Mouse (Mus musculus) MEL (cell line): ENCODE data around the gene Melk. TPM values are rescaled to one million over a fixed set of nuclear protein-coding genes. Genes with fewer than 3 reads are reported as not detected.

ENCODE experiments used
- DNase-seq: peaks from one replicate; pipeline ENCODE4 v3.0.0; 2011; ENCODE audit warnings: low read depth, low spot score
- H3K27ac ChIP-seq: 2 replicates; pipeline ENCODE4 v1.5.1; 2012; ENCODE audit warnings: low read depth, mild to moderate bottlenecking, control low read depth, low read length, moderate library complexity; ENCODE audit not compliant: control insufficient read depth
- H3K27me3 ChIP-seq, 2 experiments: fragments of 150-350 bp in 1 of 2; sonication (generic) in 1 of 2; 2 replicates each; pipeline ENCODE4 v1.6.1; 2012; ENCODE audit warnings: low read length in 2 of 2, mild to moderate bottlenecking in 2 of 2, improper control_type of control experiment in 1 of 2, moderate library complexity in 1 of 2; ENCODE audit not compliant: insufficient read depth in 2 of 2, control insufficient read depth in 1 of 2
- H3K36me3 ChIP-seq, 2 experiments: 2 replicates each; pipeline ENCODE4 v1.6.1; 2012 to 2014; ENCODE audit warnings: low read length in 2 of 2, improper control_type of control experiment in 1 of 2, inconsistent platforms in 1 of 2, mild to moderate bottlenecking in 1 of 2; ENCODE audit not compliant: insufficient read depth in 2 of 2, control insufficient read depth in 1 of 2
- H3K4me1 ChIP-seq, 2 experiments: fragments of 150-350 bp in 1 of 2; sonication (generic) in 1 of 2; 2 replicates each; pipeline ENCODE4 v1.6.1; 2012; ENCODE audit warnings: low read length in 2 of 2, improper control_type of control experiment in 1 of 2, mild to moderate bottlenecking in 1 of 2; ENCODE audit not compliant: insufficient read depth in 2 of 2, control insufficient read depth in 1 of 2
- H3K4me3 ChIP-seq, 2 experiments: fragments of 150-350 bp in 1 of 2; sonication (generic) in 1 of 2; 2 replicates each; pipeline ENCODE4 v1.5.1; 2012; ENCODE audit warnings: low read depth in 2 of 2, low read length in 2 of 2, mild to moderate bottlenecking in 2 of 2, moderate library complexity in 2 of 2, control low read depth in 1 of 2, improper control_type of control experiment in 1 of 2; ENCODE audit not compliant: control insufficient read depth in 1 of 2, insufficient read depth in 1 of 2
- H3K79me2 ChIP-seq: 2 replicates; pipeline ENCODE4 v1.6.1; 2012; ENCODE audit warnings: mild to moderate bottlenecking, low read length, moderate library complexity; ENCODE audit not compliant: control insufficient read depth, poor library complexity, insufficient read depth
- H3K9ac ChIP-seq: 2 replicates; pipeline ENCODE4 v1.6.1; 2012; ENCODE audit warnings: low read depth, mild to moderate bottlenecking, control low read depth, low read length, moderate library complexity; ENCODE audit not compliant: control insufficient read depth, poor library complexity, severe bottlenecking
- H3K9me3 ChIP-seq: fragments of 150-350 bp; sonication (generic); replicated peaks from 2 replicates; pipeline ENCODE4 v1.6.1; 2012; ENCODE audit warnings: mild to moderate bottlenecking, low read length, improper control_type of control experiment, moderate library complexity; ENCODE audit not compliant: insufficient read depth
- E2F4 ChIP-seq: IDR thresholded peaks from 2 replicates; pipeline ENCODE4 v1.6.1; 2011; ENCODE audit warnings: low read depth, low read length, improper control_type of control experiment, borderline replicate concordance
- ELF1 ChIP-seq: IDR thresholded peaks from 2 replicates; pipeline ENCODE4 v1.6.1; 2014; ENCODE audit warnings: low read depth, mild to moderate bottlenecking, inconsistent platforms, low read length, improper control_type of control experiment, moderate library complexity
- EP300 ChIP-seq, 2 experiments: IDR thresholded peaks; 2 replicates each; pipeline ENCODE4 v1.6.1; 2011; ENCODE audit warnings: improper control_type of control experiment in 2 of 2, low read length in 2 of 2, low read depth in 1 of 2, mild to moderate bottlenecking in 1 of 2
- MAZ ChIP-seq: IDR thresholded peaks from 2 replicates; pipeline ENCODE4 v1.6.1; 2012; ENCODE audit warnings: low read depth, mild to moderate bottlenecking, inconsistent platforms, low read length, improper control_type of control experiment
- MEF2A ChIP-seq: IDR thresholded peaks from 2 replicates; pipeline ENCODE4 v1.6.1; 2014; ENCODE audit warnings: low read depth, mild to moderate bottlenecking, inconsistent platforms, low read length, improper control_type of control experiment; ENCODE audit not compliant: poor library complexity, insufficient replicate concordance, severe bottlenecking; ENCODE audit errors: extremely low read depth
- MXI1 ChIP-seq: IDR thresholded peaks from 2 replicates; pipeline ENCODE4 v1.6.1; 2011; ENCODE audit warnings: mild to moderate bottlenecking, low read depth, low read length, improper control_type of control experiment
- MYB ChIP-seq: IDR thresholded peaks from 2 replicates; pipeline ENCODE4 v1.6.1; 2011; ENCODE audit warnings: mild to moderate bottlenecking, low read depth, low read length, improper control_type of control experiment
- NRF1 ChIP-seq: IDR thresholded peaks from 2 replicates; pipeline ENCODE4 v1.6.1; 2014; ENCODE audit warnings: low read depth, mild to moderate bottlenecking, inconsistent platforms, low read length, improper control_type of control experiment, moderate library complexity; ENCODE audit not compliant: poor library complexity, insufficient read depth, severe bottlenecking
- POLR2A ChIP-seq, 2 experiments: IDR thresholded peaks; 2 replicates each; pipeline ENCODE4 v1.6.1; 2011 to 2012; ENCODE audit warnings: low read length in 2 of 2, mild to moderate bottlenecking in 2 of 2, control low read depth in 1 of 2, improper control_type of control experiment in 1 of 2, low read depth in 1 of 2, moderate library complexity in 1 of 2; ENCODE audit not compliant: control insufficient read depth in 1 of 2, insufficient read depth in 1 of 2, poor library complexity in 1 of 2
- POLR2AphosphoS2 ChIP-seq: IDR thresholded peaks from 2 replicates; pipeline ENCODE4 v1.6.1; 2011; ENCODE audit warnings: low read length, improper control_type of control experiment
- POLR2AphosphoS5 ChIP-seq: IDR thresholded peaks from 2 replicates; pipeline ENCODE4 v1.6.1; 2012; ENCODE audit warnings: low read depth, borderline replicate concordance, mild to moderate bottlenecking, inconsistent platforms, low read length, moderate library complexity, mixed read lengths
- RAD21 ChIP-seq: IDR thresholded peaks from 2 replicates; pipeline ENCODE4 v1.6.1; 2011; ENCODE audit warnings: mild to moderate bottlenecking, low read depth, low read length, improper control_type of control experiment
- SIN3A ChIP-seq: IDR thresholded peaks from 2 replicates; pipeline ENCODE4 v1.6.1; 2012; ENCODE audit warnings: low read length, improper control_type of control experiment, inconsistent platforms
- TAL1 ChIP-seq: IDR thresholded peaks from 2 replicates; pipeline ENCODE4 v1.6.1; 2012; ENCODE audit warnings: mild to moderate bottlenecking, inconsistent platforms, low read length, moderate library complexity, mixed read lengths
- TBP ChIP-seq: IDR thresholded peaks from 2 replicates; pipeline ENCODE4 v1.8.0; 2011; ENCODE audit warnings: low read depth, low read length, improper control_type of control experiment
- UBTF ChIP-seq: IDR thresholded peaks from 2 replicates; pipeline ENCODE4 v1.6.1; 2012; ENCODE audit warnings: low read depth, mild to moderate bottlenecking, inconsistent platforms, low read length, improper control_type of control experiment, moderate library complexity, borderline replicate concordance; ENCODE audit not compliant: insufficient read depth
- USF2 ChIP-seq, 2 experiments: IDR thresholded peaks; 2 replicates each; pipeline ENCODE4 v1.6.1; 2011 to 2012; ENCODE audit warnings: improper control_type of control experiment in 2 of 2, low read length in 2 of 2, borderline replicate concordance in 1 of 2, inconsistent platforms in 1 of 2, low read depth in 1 of 2, mild to moderate bottlenecking in 1 of 2; ENCODE audit not compliant: insufficient read depth in 1 of 2
- ZKSCAN1 ChIP-seq: IDR thresholded peaks from 2 replicates; pipeline ENCODE4 v1.6.1; 2012; ENCODE audit warnings: low read depth, mild to moderate bottlenecking, inconsistent platforms, low read length, improper control_type of control experiment, moderate library complexity
- polyA plus RNA-seq, 2 experiments: library from polyadenylated mRNA; stranded (reverse) in 1 of 2; unstranded in 1 of 2; fragments of >175 nt in 1 of 2; fragments of >200 nt in 1 of 2; gene quantifications; 2 replicates each; pipeline versions ENCODE4 v1.2.1 to v1.2.4; 2012; ENCODE audit warnings: low replicate concordance in 2 of 2, low read depth in 1 of 2; ENCODE audit not compliant: insufficient read length in 2 of 2, insufficient read depth in 1 of 2, missing spikeins in 1 of 2
- total RNA-seq: library from RNA; depleted of rRNA; stranded (reverse); fragments of 300-350 nt; gene quantifications from 2 replicates; pipeline ENCODE4 v1.2.3, GENCODE M21; 2012

Gene Melk
- total and polyA plus RNA-seq, 3 experiments, result 15.1 to 18.2 TPM; not detected in 1

GRCm38 (mm10) chr4:44327976-44328375, 27.3 kb downstream of the Melk start:
- Histone ChIP-seq H3K36me3 (no peaks in the 10 kb centered on the region), H3K9me3 (no peaks in the 10 kb centered on the region), H3K9ac (no peak overlapping the region), H3K27ac (no peak overlapping the region), H3K27me3 (no peaks in the 10 kb centered on the region), H3K79me2 (no peaks in the 10 kb centered on the region), H3K4me1 (no peaks in the 10 kb centered on the region), H3K4me3 (no peak overlapping the region)
- TF ChIP-seq ELF1, result no peak
- no peak for TF ChIP-seq POLR2A (IDR thresholded peaks at IDR 0.05; ENCODE audit: control insufficient read depth in 1 of 2, insufficient read depth in 1 of 2, low read depth in 1 of 2, low read length in 2 of 2, poor library complexity in 1 of 2)
- TF ChIP-seq MYB, result no peak
- TF ChIP-seq TBP, result no peak
- TF ChIP-seq NRF1, result no peak
- no peak for TF ChIP-seq POLR2AphosphoS5
- no peak for TF ChIP-seq E2F4
- TF ChIP-seq UBTF, result no peak
- TF ChIP-seq MEF2A, result no peak
- no peak for TF ChIP-seq USF2 (IDR thresholded peaks at IDR 0.05; ENCODE audit: borderline replicate concordance in 1 of 2, insufficient read depth in 1 of 2, low read depth in 1 of 2, low read length in 2 of 2)
- no peak for DNase-seq

GRCm38 (mm10) chr4:44335006-44335405, 34.3 kb downstream of the Melk start:
- no peak for DNase-seq
- no peaks in the 10 kb centered on the region for H3K9me3 ChIP-seq
- no peak overlapping the region for H3K9ac ChIP-seq
- TF ChIP-seq POLR2AphosphoS2 (no peak), MEF2A (no peak), RAD21 (no peak)
- H3K4me3 ChIP-seq, result no peak overlapping the region
- H3K79me2 ChIP-seq, result no peaks in the 10 kb centered on the region
- no peaks in the 10 kb centered on the region for H3K36me3 ChIP-seq
- no peak overlapping the region for H3K27ac ChIP-seq
- no peaks in the 10 kb centered on the region for H3K4me1 ChIP-seq
- no peaks in the 10 kb centered on the region for H3K27me3 ChIP-seq

- Histone ChIP-seq H3K4me3 (no peak overlapping the region), H3K4me1 (peaks cover 0 to 7% of the 10 kb centered on the region in 2 experiments; a peak in 1 of 4 replicates), H3K79me2 (no peaks in the 10 kb centered on the region), H3K36me3 (peaks cover 0 to 11% of the 10 kb centered on the region in 2 experiments; a peak in 2 of 4 replicates), H3K9me3 (no peaks in the 10 kb centered on the region), H3K27ac (no peak overlapping the region), H3K9ac (no peak overlapping the region), H3K27me3 (no peaks in the 10 kb centered on the region)
- TF ChIP-seq USF2 (IDR thresholded peaks at IDR 0.05; ENCODE audit: borderline replicate concordance in 1 of 2, insufficient read depth in 1 of 2, low read depth in 1 of 2, low read length in 2 of 2) (no peak), ZKSCAN1 (no peak), TAL1 (no peak), MXI1 (no peak), MAZ (no peak), NRF1 (no peak), EP300 (IDR thresholded peaks at IDR 0.05; ENCODE audit: low read depth in 1 of 2, low read length in 2 of 2) (no peak), RAD21 (no peak), SIN3A (no peak)
- DNase-seq, result no peak
Measured at GRCm38 (mm10) chr4:44361670-44362069, 61.0 kb downstream of the Melk start.
